Mouse (Mus musculus) left cerebral cortex, postnatal 10 days (tissue): ENCODE data around the gene Mtus2. TPM values are rescaled to one million over a fixed set of nuclear protein-coding genes. Genes with fewer than 3 reads are reported as not detected.

ENCODE experiments used
- DNase-seq, 2 experiments: peaks; one replicate each; pipeline ENCODE4 v3.0.0; 2021 to 2022; ENCODE audit warnings: low spot score in 2 of 2, mixed read lengths in 1 of 2; ENCODE audit errors: extremely low spot score in 1 of 2
- intact Hi-C: fragments of 180-260 bp; cut with DNase I; formaldehyde crosslinking; loops from one replicate; pipeline ENCODE4 v1.15.1; 2025
- total RNA-seq, 2 experiments: library from RNA; stranded (reverse); gene quantifications; 2 replicates each; pipeline ENCODE4 v1.2.3; 2021

Gene Mtus2
- total RNA-seq, 2 experiments from 2014 or later = 43.2 to 44.3 TPM

- intact Hi-C loops = no loop called here
- no peak for DNase-seq
Measured at GRCm38 (mm10) chr5:148348153-148348552, 391.0 kb downstream of the Mtus2 start.

GRCm38 (mm10) chr5:148349327-148350011 lies 392.3 kb downstream of the Mtus2 start:
- intact Hi-C loops = no loop called here

GRCm38 (mm10) chr5:148353429-148353828 lies 396.3 kb downstream of the Mtus2 start:
- intact Hi-C loops = no loop called here
- DNase-seq = no peak

More at GRCm38 (mm10) chr5:148349327-148350011, 392.3 kb downstream of the Mtus2 start:
- DNase-seq = no peak

- intact Hi-C loops = no loop called here
- DNase-seq = no peak
Measured at GRCm38 (mm10) chr5:148354536-148354935, 397.4 kb downstream of the Mtus2 start.

- intact Hi-C loops = no loop called here
- DNase-seq = no peak
Measured at GRCm38 (mm10) chr5:148355822-148356221, 398.7 kb downstream of the Mtus2 start.

- DNase-seq = peak in 1 of 2 experiments; percentile 51
Measured at GRCm38 (mm10) chr5:148357168-148357567, 400.0 kb downstream of the Mtus2 start.

GRCm38 (mm10) chr5:148359131-148359530 lies 402.0 kb downstream of the Mtus2 start:
- no peak for DNase-seq
- intact Hi-C loops = no loop called here

More at GRCm38 (mm10) chr5:148357168-148357567, 400.0 kb downstream of the Mtus2 start:
- intact Hi-C loops = no loop called here

GRCm38 (mm10) chr5:148360922-148361758 lies 404.0 kb downstream of the Mtus2 start:
- intact Hi-C loops = no loop called here
- DNase-seq = no peak

GRCm38 (mm10) chr5:148361759-148362010 lies 404.6 kb downstream of the Mtus2 start:
- DNase-seq = no peak
- intact Hi-C loops = no loop called here

GRCm38 (mm10) chr5:148362296-148362695 lies 405.2 kb downstream of the Mtus2 start:
- intact Hi-C loops = no loop called here
- DNase-seq = no peak

GRCm38 (mm10) chr5:148363441-148364113 lies 406.5 kb downstream of the Mtus2 start:
- intact Hi-C loops = no loop called here
- no peak for DNase-seq

Other genes with a start within 250 kb of the Mtus2 start
- gene Flt1, start 231.3 kb upstream of the Mtus2 start, total RNA-seq = 10 to 100 TPM; 23.5 to 24.7 TPM
- gene Pomp, start 96.9 kb upstream of the Mtus2 start, total RNA-seq = 100 to 1,000 TPM; 149 to 163 TPM
- 1 to 10 TPM; 4.1 to 4.4 TPM for gene Slc46a3, start 62.5 kb upstream of the Mtus2 start, total RNA-seq